Mouse (Mus musculus) layer of hippocampus, adult 2 months (tissue): ENCODE results near the gene Lhfpl4. TPM values are rescaled to one million over a fixed set of nuclear protein-coding genes. Genes with fewer than 3 reads are reported as not detected.

Experiments
- DNase-seq, 2 experiments: peaks; one replicate each; pipeline ENCODE4 v3.0.0; 2022; ENCODE audit warnings: low spot score in 2 of 2
- H3K27ac ChIP-seq: fragments of 200-600 bp; 2 replicates; pipeline ENCODE4 v1.8.1; 2022
- H3K4me3 ChIP-seq: fragments of 200-600 bp; 2 replicates; pipeline ENCODE4 v1.8.1; 2022; ENCODE audit warnings: mild to moderate bottlenecking
- CTCF ChIP-seq: fragments of 200-600 bp; conservative IDR thresholded peaks from 2 replicates; pipeline ENCODE4 v1.8.1; 2022; ENCODE audit warnings: antibody characterized with exemption, mild to moderate bottlenecking, moderate library complexity
- total RNA-seq, 2 experiments: library from RNA; stranded (reverse); gene quantifications; 2 replicates each; pipeline ENCODE4 v1.2.3; 2021

Gene Lhfpl4
- total RNA-seq, 2 experiments from 2014 or later, result 81.3 to 83.0 TPM

- H3K27ac ChIP-seq, result no peak overlapping the region
- TF ChIP-seq CTCF, result no peak
- DNase-seq, result no peak
Measured at GRCm38 (mm10) chr6:113160106-113160505, 35.1 kb downstream of the Lhfpl4 start.

DNA sequence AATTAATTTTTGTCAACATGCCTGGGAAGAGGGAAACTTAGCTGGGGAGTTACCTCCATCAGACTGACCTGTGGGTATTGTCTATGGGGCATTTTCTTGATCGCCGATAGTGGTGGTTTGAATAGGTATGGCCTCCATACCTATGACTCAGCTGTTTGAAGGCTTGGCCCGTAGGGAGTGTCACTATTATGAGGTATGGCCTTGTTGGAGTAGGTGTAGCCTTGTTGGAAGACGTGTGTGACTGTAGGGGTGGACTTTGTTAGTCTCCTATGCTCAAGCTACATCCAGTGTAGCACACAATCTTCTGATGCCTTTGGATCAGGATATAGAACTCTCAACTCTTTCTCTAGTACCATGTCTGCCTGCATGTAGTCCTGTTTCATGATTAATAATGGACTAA, 39.1 kb downstream of the Lhfpl4 start:
- no peak for TF ChIP-seq CTCF
- no peak for DNase-seq
- Histone ChIP-seq H3K4me3 (no peak overlapping the region), H3K27ac (no peak overlapping the region)

More at GRCm38 (mm10) chr6:113160106-113160505, 35.1 kb downstream of the Lhfpl4 start:
- H3K4me3 ChIP-seq, result no peak overlapping the region

- DNase-seq, result no peak
- no peak for TF ChIP-seq CTCF
- Histone ChIP-seq H3K4me3 (no peak overlapping the region), H3K27ac (no peak overlapping the region)
Measured at GRCm38 (mm10) chr6:113154886-113155285, 40.3 kb downstream of the Lhfpl4 start.

GRCm38 (mm10) chr6:113154071-113154470, 41.1 kb downstream of the Lhfpl4 start:
- H3K27ac ChIP-seq, result no peak overlapping the region
- no peak for TF ChIP-seq CTCF
- no peak for DNase-seq
- no peak overlapping the region for H3K4me3 ChIP-seq

DNA sequence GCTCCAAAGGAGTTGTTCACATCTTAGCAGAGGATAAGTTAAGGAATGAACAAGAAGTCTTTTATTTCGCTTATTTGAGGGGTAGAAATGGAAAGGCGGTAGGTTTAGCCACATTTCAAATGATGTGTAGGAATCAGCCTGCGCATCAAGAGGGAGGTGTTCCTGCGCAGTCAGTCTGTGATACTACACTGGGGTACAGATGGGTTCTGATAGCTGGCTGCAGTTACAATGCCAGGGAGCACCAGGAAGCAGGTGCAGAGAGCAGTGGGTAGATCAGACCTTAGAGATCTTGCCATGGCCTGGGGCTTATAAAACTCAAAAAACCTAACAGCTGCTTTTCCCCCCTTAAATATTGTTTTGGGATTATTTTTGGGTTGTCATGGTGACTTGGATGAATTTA, 49.9 kb downstream of the Lhfpl4 start:
- H3K4me3 ChIP-seq, result no peak overlapping the region
- peak overlapping the region; percentile 77 for H3K27ac ChIP-seq
- peak; percentile 18 to 26 for DNase-seq
- no peak for TF ChIP-seq CTCF

DNA sequence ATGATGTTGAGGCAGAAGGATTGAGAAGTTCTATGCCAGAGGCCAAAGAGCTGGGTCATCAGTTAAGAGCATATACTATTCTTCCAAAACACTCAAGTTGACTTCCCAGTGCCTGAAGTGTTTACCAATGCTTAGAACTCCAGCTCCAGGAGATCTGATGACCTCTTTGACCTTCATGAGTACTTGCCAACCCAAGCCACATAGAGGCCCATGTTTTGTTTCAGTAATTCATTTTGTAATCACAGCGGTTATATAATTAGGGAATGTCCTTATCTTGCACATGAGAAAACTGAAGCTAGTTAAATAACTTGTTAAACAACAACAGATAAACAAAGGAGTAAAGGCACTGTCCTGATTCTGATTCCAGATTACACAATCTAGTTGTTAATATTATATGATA, 50.4 kb downstream of the Lhfpl4 start:
- H3K27ac ChIP-seq, result peak overlapping the region; percentile 77
- DNase-seq, result no peak
- TF ChIP-seq CTCF, result no peak
- no peak overlapping the region for H3K4me3 ChIP-seq

DNA sequence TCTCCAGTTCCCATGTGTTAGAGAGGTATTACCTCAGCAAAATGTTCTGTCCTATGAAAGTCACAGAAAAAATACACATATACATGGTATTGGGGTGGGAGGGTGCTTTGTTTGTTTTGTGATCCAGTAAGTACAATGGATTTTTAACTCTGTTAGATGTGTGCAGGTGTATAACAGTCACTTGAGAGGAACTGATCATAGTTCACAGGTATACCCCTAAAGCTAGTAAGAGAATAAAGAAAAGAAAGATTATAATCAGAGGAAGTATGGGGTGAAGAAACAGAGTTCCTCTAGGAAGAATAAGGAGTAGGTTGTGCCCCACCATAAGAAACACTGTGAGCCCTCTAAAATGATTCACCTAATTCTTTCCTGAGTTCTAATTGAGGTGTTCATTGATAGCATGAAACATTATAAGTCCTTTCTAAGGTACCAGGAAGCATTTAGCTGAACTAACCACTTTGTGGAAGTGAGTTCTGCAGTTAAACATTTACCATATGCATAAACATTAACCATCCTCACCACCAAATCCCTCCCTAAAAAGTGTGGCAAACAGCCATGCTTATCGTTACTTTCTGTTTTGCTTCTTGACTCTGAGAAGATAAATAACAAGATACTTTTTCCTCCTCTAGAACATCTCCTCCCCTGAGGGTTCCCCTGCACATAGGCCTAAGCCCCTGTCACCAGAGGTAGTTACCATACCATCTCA, 53.6 kb downstream of the Lhfpl4 start:
- no peak for DNase-seq
- TF ChIP-seq CTCF, result no peak
- Histone ChIP-seq H3K4me3 (no peak overlapping the region), H3K27ac (0 out of 2 replicates have a peak overlapping the region, but pooled peaks have one; percentile 16)

GRCm38 (mm10) chr6:113133360-113133759, 61.8 kb downstream of the Lhfpl4 start:
- Histone ChIP-seq H3K27ac (no peak overlapping the region), H3K4me3 (no peak overlapping the region)
- no peak for TF ChIP-seq CTCF
- no peak for DNase-seq

DNA sequence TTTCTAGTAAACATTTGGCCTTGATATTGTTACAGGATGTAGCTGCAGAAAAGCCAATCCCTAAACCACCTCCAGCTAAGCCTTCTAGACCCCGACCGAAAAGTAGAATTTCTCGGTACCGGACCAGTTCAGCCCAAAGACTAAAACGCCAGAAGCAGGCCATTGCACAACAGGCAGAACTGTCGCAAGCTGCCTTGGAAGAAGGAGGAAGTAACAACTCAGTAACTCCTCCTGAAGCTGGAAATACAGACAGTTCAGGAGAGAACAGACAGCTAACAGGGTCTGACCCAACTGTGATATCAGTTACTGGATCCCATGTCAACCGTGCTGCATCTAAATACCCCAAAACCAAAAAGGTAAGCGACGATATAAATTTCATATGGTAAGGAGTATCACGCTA, 74.4 kb downstream of the Lhfpl4 start:
- no peak for DNase-seq
- no peak overlapping the region for H3K4me3 ChIP-seq

More for the DNA sequence above, 74.4 kb downstream of the Lhfpl4 start:
- no peak overlapping the region for H3K27ac ChIP-seq
- no peak for TF ChIP-seq CTCF

Other genes starting within 250 kb of the Lhfpl4 start
- gene Srgap3, start 248.1 kb downstream of the Lhfpl4 start, total RNA-seq, result 100 to 1,000 TPM; 288 to 291 TPM
- 10 to 100 TPM; 38.2 to 40.6 TPM for gene Thumpd3, start 149.2 kb downstream of the Lhfpl4 start, total RNA-seq
- 100 to 1,000 TPM; 110 to 113 TPM for gene Setd5, start 118.0 kb downstream of the Lhfpl4 start, total RNA-seq
- 10 to 100 TPM; 15.0 to 15.6 TPM for gene Mtmr14, start 42.5 kb upstream of the Lhfpl4 start, total RNA-seq
- 10 to 100 TPM; 24.0 to 24.7 TPM for gene Cpne9, start 86.9 kb upstream of the Lhfpl4 start, total RNA-seq
- gene Brpf1, start 111.8 kb upstream of the Lhfpl4 start, total RNA-seq, result 10 to 100 TPM; 41.0 to 43.8 TPM
- gene Ogg1, start 131.6 kb upstream of the Lhfpl4 start, total RNA-seq, result 10 to 100 TPM in 1 of 2 experiments, 1 to 10 TPM in 1; 9.1 to 10.6 TPM
- gene Camk1, start 148.6 kb upstream of the Lhfpl4 start, total RNA-seq, result 10 to 100 TPM; 45.4 to 52.0 TPM
- 10 to 100 TPM; 50.5 to 53.5 TPM for gene Tada3, start 182.5 kb upstream of the Lhfpl4 start, total RNA-seq
- gene Arpc4, start 182.7 kb upstream of the Lhfpl4 start, total RNA-seq, result 100 to 1,000 TPM; 308 to 330 TPM
- 10 to 100 TPM; 15.5 to 23.2 TPM for gene Ttll3, start 193.9 kb upstream of the Lhfpl4 start, total RNA-seq
- gene Rpusd3, start 224.0 kb upstream of the Lhfpl4 start, total RNA-seq, result 10 to 100 TPM; 40.2 to 44.4 TPM
- not detected for gene Cidec, start 240.4 kb upstream of the Lhfpl4 start, total RNA-seq
- gene Jagn1, start 247.2 kb upstream of the Lhfpl4 start, total RNA-seq, result 10 to 100 TPM; 41.9 to 42.3 TPM